Mouse (Mus musculus) brain, embryonic 14.5 days (tissue): Measurements from ENCODE around the gene Msrb3. TPM values are rescaled to one million over a fixed set of nuclear protein-coding genes. Genes with fewer than 3 reads are reported as not detected.

Experiments used
- DNase-seq: peaks from one replicate; pipeline ENCODE4 v3.0.0-alpha.2; 2011; ENCODE audit warnings: low read depth
- CTCF ChIP-seq: fragments of 200-500 bp; IDR thresholded peaks from 2 replicates; pipeline ENCODE4 v1.5.1; 2012; ENCODE audit warnings: inconsistent platforms, mild to moderate bottlenecking, moderate library complexity, borderline replicate concordance; ENCODE audit not compliant: insufficient read depth, insufficient read length; ENCODE audit errors: extremely low read depth
- POLR2A ChIP-seq: fragments of 200-500 bp; IDR thresholded peaks from 2 replicates; pipeline ENCODE4 v1.6.1; 2012; ENCODE audit warnings: mild to moderate bottlenecking, inconsistent platforms, borderline replicate concordance; ENCODE audit not compliant: poor library complexity, insufficient read depth, insufficient read length, severe bottlenecking; ENCODE audit errors: extremely low read depth
- polyA plus RNA-seq: library from polyadenylated mRNA; depleted of rRNA; stranded (reverse); fragments of >200 nt; gene quantifications from 2 replicates; pipeline ENCODE4 v1.2.3, GENCODE M21; 2012

The Msrb3 gene
- polyA plus RNA-seq, 1 experiment = 4.1 TPM

DNA sequence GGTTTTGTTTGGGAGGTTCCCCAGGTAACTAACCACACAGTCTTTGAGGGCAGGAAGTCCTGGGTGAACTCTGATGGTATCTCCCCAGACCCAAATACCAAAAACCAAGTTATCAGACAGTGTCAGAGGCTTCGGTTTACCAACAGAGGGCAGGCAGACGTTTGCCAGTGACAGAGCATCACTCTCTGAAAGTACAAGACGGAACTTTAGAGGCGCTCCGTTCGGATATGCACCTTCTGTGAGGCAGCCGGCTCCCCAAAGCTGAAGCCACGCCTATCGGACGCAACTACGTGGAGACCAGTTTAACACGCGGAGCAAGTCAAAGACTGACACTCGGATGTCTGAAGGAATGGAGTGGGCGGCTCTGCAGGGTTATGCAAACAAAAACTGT lies 3.0 kb downstream of the Msrb3 start:
- DNase-seq = no peak

DNA sequence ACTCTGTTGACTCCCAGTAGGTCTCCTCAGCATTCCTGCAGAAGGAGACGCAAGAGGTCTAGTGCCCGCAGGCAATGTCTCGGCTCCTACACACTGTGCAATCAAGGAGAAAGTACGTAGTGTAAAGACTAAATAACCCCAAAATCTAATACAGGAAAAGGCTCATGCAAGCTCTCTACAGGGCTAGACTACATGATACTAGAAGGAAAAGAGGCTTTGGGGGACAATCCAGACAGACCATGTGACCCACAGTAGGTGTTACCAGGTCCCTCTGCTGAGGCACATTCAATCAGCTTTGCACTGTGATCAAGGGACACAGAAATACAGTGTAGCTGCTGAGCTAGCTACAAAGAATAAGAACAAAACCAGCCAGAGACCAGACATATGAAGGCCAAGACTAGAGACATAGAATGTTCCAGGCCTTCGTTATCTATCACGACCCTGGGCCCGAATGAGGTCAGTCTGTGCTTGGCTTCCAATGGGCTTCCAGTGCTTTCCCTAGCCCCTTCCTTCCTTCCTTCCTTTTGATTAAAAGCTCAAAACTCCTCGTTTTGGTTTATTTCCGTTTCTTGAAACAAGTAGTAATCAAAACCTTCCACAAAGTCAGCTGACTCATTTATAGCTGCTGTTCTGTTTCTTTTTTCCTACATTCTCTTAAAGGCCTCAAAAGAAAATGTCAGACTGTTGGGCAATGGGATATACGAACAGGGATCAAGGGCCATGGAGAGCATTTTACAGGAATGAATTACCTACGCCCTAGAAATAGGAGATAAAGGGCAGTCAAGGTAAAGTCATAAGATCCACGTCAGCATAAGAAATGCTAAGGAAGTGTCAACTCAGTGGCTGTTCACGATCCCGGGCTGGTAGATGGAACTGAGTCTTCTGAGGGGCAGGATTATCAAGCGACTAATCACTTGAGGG lies 3.7 kb downstream of the Msrb3 start:
- DNase-seq = no peak
- TF ChIP-seq CTCF = no peak
- TF ChIP-seq POLR2A = no peak

More for the DNA sequence above, 3.0 kb downstream of the Msrb3 start:
- TF ChIP-seq CTCF (no peak), POLR2A (no peak)

DNA sequence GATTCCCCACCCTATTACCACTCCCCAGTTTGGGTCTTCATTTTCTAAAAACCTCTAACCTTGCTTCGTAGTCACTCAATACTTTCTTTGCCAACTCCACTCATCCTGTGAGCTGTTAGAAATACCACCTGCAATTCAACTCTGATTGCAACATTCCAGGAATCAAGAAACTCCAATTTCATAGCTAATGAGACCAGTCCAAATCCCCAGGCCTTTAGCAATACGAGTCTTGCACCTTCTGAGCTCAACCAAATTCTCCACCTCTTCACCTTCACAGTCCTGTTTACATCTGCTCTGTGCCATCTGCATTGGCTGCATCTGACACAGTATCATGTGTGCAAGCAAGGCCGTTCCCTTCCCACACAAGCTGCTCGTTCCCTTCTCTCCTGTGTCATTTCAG lies 5.0 kb downstream of the Msrb3 start:
- DNase-seq = no peak
- TF ChIP-seq CTCF = no peak
- TF ChIP-seq POLR2A = no peak

DNA sequence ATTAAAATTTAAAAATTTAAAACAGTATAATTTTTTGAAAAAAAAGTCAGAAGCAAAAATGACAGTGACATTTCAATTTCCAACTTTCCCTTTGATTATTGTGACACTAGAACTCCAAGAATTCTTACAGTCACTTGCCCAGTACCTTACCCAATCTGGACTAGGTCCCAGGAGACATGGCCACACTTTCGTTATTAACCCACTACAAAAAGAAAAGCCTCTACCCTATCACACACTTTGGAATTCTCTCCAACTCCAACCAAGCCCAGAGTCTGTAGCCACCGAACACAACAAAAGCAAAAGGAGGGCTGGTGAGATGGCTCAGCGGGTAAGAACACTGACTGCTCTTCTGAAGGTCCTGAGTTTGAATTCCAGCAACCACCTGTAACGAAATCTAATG lies 7.8 kb downstream of the Msrb3 start:
- no peak for DNase-seq
- TF ChIP-seq POLR2A = no peak
- no peak for TF ChIP-seq CTCF

DNA sequence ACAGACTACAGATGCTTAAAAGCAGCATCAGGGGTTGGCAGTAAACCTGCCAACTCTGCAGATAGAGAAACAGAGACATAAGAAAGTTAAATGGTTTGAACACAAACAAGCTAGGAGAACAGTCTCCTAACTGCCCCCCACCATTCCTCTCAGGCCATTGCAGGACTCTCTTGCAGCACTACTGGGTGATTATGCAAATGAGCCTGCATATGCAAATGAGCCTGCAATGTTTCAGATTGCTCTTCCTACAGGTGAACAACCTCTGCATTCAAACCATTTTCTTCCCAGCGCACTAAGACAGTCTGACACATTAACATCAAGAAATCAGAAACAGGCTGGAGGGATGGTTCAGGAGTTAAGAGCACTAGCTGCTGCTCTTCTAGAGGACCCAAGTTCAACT lies 8.3 kb downstream of the Msrb3 start:
- TF ChIP-seq POLR2A (no peak), CTCF (no peak)
- DNase-seq = no peak

DNA sequence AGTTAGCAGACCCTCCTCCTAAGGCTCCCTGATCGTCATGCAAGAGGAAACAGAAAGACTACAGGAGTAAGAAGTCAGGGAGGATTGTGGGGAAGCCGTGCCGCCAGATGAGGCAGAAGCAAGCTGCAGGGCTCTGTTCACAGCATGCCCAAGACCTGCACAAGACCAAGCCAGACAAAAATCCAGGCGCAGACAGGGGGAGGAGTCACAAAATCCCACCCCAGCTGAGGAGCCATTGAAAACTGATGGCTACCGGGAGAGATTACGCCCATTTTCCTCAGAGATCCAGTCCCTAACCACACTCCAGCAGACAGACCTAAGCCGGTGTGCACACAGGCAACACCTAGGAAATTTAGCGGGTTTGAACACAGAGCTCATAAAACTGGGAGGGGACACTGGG lies 10.4 kb downstream of the Msrb3 start:
- DNase-seq = no peak
- no peak for TF ChIP-seq POLR2A
- TF ChIP-seq CTCF = no peak

DNA sequence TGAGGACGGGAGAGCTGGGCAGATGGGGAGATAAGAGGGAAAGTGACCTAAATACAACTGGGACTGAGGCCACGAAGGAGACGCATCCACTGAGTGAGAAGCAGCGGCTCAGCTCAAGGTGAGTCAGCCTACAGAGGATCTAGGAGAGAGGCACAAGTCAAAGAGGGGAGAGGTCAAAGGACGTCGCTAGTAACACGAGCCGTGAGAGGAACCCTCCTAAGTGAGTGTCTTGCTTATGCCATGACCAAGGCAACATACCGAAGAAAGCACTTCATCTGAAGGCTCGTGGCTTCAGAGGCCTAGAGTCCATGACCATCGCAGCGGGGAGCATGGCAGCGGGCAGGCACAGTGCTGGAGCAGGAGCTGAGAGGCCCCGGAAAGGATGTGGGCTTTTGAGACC lies 14.7 kb downstream of the Msrb3 start:
- DNase-seq = no peak
- TF ChIP-seq CTCF (no peak), POLR2A (no peak)

DNA sequence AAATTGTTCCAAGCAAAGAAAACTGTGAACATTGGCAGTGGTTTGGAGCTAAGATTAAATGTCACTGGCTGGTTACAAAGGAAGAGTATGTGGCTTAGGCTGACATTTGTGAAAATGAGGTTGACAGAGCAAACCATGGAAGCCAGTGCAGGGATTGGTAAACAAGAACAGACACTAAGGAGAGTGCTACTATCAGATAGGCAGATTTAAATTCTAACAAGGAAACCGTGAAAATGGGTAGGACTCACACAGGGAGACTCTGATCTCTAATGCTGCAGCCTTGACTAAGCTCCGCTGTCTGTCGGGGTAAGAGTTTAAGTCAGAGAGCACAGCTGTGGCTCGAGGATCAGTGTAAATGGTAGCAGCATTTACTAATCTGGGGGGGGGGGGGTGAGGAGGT lies 15.2 kb downstream of the Msrb3 start:
- no peak for TF ChIP-seq POLR2A
- no peak for TF ChIP-seq CTCF
- DNase-seq = no peak

DNA sequence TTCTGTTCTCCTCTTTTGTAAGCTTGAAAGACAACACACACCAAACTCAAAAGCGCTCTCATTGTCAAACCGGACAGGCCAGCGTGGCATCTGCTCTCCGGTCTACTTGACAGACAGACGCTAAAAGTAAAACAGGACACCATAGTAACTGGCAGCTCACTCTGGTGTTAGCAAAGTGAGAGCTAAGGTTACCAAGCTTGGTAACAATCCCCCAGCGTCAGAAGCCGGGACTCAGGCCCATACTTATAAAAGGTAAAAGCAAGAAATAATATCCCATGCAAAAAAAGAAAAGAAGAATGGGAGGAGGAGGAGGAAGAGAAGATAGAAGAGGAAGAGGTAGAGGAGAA lies 15.9 kb downstream of the Msrb3 start:
- DNase-seq = no peak
- TF ChIP-seq CTCF (no peak), POLR2A (no peak)

DNA sequence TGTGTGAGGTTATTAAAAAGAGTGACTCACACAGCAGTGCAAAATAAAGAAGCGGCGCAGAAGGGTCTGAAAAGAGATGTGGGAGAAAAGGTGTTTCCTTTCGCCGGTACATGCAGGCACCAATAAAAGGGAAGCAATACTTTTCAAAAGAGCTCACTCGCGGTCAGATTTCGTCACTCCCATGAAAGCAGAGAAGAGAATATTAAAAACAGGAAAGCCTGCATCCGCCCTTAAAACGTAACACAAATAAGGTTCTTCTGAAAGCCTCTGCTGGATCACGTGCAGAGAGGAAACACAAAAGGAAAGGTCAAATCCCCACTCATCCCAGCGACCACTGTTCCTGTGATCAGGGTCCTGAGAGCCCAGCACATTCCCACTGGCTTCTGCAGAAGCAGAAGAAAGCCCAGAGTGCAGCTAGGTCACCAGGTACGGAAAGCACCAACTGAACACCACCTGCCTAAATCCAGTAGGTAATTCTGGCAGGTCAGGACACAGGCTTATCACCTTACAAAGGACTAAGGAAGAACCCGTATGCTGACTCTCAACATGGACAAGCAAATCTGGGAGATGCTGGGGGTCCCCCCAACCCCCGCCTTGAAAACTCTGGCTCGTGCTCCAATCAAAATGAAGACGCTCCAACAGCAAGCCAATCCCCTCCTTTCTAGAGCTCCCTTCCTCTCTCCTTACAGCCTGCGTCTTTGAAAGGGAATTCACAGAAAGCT lies 16.4 kb downstream of the Msrb3 start:
- DNase-seq = peak; percentile 93
- TF ChIP-seq POLR2A = no peak
- no peak for TF ChIP-seq CTCF

DNA sequence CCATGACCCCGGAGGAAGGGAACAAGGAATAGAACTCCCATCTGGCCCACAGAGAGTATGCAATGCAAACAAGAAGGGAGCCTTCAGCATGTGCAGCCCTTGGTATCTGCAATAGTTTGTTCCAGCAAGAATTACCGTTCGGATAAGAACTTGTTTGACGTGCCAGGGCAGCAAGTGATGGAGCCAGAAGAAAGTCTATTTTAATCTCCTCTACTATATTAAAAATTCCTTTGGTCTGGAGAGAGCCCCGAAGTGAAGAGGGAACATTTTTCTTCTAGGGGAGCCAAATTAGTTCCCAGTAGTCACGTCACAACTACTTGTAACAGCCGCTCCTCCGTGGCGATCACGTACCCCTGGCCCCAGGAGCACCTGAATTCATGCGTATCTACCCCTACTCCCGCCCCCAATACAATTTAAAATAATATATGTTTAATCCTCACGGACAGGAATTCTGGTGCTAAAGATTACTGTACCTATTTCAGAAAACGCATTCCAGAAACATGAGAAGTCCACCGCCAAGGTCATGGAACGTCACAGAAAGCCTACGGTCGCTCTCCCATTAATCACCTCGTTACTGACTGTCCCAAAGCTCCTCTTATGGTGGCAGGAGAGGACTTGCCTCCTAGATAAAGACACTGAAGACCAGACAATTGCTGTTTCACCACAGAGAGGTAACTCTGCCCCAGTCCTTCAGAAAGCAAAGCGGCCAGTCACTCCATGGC lies 22.2 kb downstream of the Msrb3 start:
- no peak for DNase-seq
- TF ChIP-seq CTCF (no peak), POLR2A (no peak)
